Mouse (Mus musculus) C2C12 (cell line): ENCODE results near the gene Parl. TPM values are rescaled to one million over a fixed set of nuclear protein-coding genes. Genes with fewer than 3 reads are reported as not detected.

Source experiments
- H3K27me3 ChIP-seq: one replicate; pipeline ENCODE4 v1.6.1; 2011; ENCODE audit not compliant: control insufficient read depth, insufficient read depth, insufficient read length
- H3K36me3 ChIP-seq: one replicate; pipeline ENCODE4 v1.6.1; 2011; ENCODE audit not compliant: control insufficient read depth, insufficient read depth
- H3K4me3 ChIP-seq: one replicate; pipeline ENCODE4 v1.5.1; 2011; ENCODE audit warnings: mild to moderate bottlenecking, control low read depth; ENCODE audit not compliant: poor library complexity, insufficient read depth, severe bottlenecking
- H3K79me2 ChIP-seq: one replicate; pipeline ENCODE4 v1.6.1; 2011; ENCODE audit not compliant: control insufficient read depth, insufficient read depth
- H3K79me3 ChIP-seq: one replicate; pipeline ENCODE4 v1.6.1; 2011; ENCODE audit warnings: low read depth, control low read depth
- H3ac ChIP-seq: one replicate; pipeline ENCODE3; 2011; ENCODE audit warnings: low read depth; ENCODE audit not compliant: control insufficient read depth, insufficient read length
- CEBPB ChIP-seq: IDR thresholded peaks from one replicate; pipeline ENCODE4 v1.6.1; 2011; ENCODE audit warnings: low read depth, mild to moderate bottlenecking, control low read depth, moderate library complexity
- CTCF ChIP-seq: IDR thresholded peaks from one replicate; pipeline ENCODE4 v1.5.1; 2011; ENCODE audit not compliant: control insufficient read depth, insufficient read depth, insufficient read length
- FOSL1 ChIP-seq: IDR thresholded peaks from one replicate; pipeline ENCODE4 v1.8.0; 2011; ENCODE audit warnings: mild to moderate bottlenecking, low read length; ENCODE audit not compliant: poor library complexity, insufficient read depth, severe bottlenecking
- MAX ChIP-seq: IDR thresholded peaks from one replicate; pipeline ENCODE4 v1.6.1; 2011; ENCODE audit warnings: mild to moderate bottlenecking, control low read depth
- MYOD1 ChIP-seq: IDR thresholded peaks from one replicate; pipeline ENCODE4 v1.6.1; 2011; ENCODE audit warnings: low read depth; ENCODE audit not compliant: control insufficient read depth, insufficient read length
- MYOG ChIP-seq: IDR thresholded peaks from one replicate; pipeline ENCODE4 v1.6.1; 2011; ENCODE audit not compliant: control insufficient read depth, insufficient read length; ENCODE audit errors: extremely low read depth
- USF1 ChIP-seq: IDR thresholded peaks from one replicate; pipeline ENCODE4 v1.6.1; 2011; ENCODE audit warnings: low read depth, mild to moderate bottlenecking, control low read depth, moderate library complexity
- polyA plus RNA-seq: library from polyadenylated mRNA; unstranded; fragments of >200 nt; fragmentation: generic; extraction: Trizol; gene quantifications from one replicate; pipeline ENCODE4 v1.2.1, GENCODE M21; 2012; ENCODE audit warnings: missing spikeins

Gene Parl
- polyA plus RNA-seq, 1 experiment, result 179 TPM

DNA sequence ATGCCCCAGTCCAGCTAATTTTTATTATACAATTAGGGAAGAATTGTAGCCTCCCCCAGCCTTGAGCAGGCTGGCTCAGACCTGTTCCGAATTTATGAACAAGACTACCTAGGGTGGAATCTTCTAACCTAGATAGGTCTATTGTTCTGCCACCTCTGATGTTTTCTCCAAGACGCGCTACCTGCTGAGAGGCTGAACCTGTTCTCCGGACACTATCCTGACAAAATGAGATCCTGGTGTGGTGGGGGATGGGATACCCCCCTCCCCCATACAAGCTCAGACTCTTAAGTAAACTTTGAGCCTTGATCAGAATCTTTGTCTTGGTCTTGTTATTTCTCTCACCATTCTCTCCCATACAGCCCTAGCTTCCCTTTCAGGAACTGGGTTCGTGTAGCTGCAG, 44.3 kb downstream of the Parl start:
- no peaks in the 10 kb centered on the region for H3K36me3 ChIP-seq
- TF ChIP-seq CEBPB, result no peak
- H3K79me2 ChIP-seq, result no peaks in the 10 kb centered on the region
- H3K79me3 ChIP-seq, result no peaks in the 10 kb centered on the region
- no peak overlapping the region for H3ac ChIP-seq
- peaks cover 16% of the 10 kb centered on the region for H3K27me3 ChIP-seq
- no peak overlapping the region for H3K4me3 ChIP-seq

DNA sequence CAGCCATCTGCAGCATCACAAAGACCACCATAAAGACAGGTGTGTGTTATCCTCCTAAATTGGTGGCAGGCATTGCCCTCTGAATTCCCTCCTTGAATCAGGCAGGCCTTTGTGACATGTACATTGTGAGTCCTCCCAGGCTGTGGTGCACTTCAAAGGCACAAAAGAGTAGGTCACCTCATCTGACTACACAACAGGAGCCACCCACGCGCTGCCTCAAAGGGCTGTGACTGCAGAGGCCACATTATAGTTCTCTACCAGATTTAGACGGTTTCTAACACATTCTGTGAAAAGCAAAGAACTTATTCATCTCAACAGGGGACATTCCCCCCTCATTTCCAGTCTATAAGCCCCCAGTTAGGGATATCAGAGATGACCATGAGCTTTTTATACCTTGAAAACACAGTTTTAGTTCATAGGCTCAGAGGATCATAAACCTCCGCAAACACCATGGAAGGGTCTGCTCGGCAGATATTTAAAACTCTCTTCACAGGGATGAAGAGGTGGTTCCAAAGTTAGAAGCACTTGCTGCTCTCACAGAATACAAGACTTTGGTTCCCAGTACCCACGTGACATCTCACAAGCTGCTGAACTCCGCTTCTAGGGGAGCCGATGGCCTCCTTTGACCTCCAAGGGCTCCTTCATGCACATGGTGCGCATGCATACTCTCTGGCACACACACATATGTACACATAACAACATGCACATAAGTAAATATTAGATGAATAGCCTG, 53.6 kb downstream of the Parl start:
- H3K27me3 ChIP-seq, result peaks cover 4% of the 10 kb centered on the region
- TF ChIP-seq FOSL1 (no peak), CTCF (no peak)

DNA sequence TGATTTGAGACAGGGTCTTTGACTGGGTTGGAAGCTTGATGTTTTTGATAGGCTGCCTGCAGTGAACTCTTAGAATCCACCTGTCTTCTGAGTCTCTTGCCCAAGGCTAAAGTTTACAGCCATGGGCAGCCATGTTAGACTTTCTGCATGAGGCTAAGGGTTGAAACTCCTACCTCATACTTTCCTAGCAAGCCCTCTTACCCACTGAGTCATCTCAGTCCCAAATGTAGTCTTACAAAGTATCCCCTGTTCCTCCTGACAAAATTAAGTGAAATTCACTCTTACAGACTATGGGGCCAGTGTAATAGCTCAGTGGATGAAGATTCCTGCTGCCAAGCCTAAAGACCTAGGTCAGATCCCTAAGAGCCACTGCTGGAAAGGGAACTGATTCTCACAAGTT, 55.1 kb downstream of the Parl start:
- no peak overlapping the region for H3ac ChIP-seq
- H3K4me3 ChIP-seq, result no peak overlapping the region
- H3K36me3 ChIP-seq, result no peaks in the 10 kb centered on the region
- no peaks in the 10 kb centered on the region for H3K79me3 ChIP-seq
- H3K27me3 ChIP-seq, result peaks cover 4% of the 10 kb centered on the region
- no peaks in the 10 kb centered on the region for H3K79me2 ChIP-seq
- no peak for TF ChIP-seq MYOD1
- TF ChIP-seq MAX, result no peak
- TF ChIP-seq CEBPB, result no peak
- no peak for TF ChIP-seq MYOG
- TF ChIP-seq CTCF, result no peak
- no peak for TF ChIP-seq USF1
- no peak for TF ChIP-seq FOSL1

More for the DNA sequence above, 53.6 kb downstream of the Parl start:
- Histone ChIP-seq H3K79me2 (no peaks in the 10 kb centered on the region), H3K4me3 (no peak overlapping the region), H3ac (no peak overlapping the region), H3K79me3 (no peaks in the 10 kb centered on the region), H3K36me3 (no peaks in the 10 kb centered on the region)

DNA sequence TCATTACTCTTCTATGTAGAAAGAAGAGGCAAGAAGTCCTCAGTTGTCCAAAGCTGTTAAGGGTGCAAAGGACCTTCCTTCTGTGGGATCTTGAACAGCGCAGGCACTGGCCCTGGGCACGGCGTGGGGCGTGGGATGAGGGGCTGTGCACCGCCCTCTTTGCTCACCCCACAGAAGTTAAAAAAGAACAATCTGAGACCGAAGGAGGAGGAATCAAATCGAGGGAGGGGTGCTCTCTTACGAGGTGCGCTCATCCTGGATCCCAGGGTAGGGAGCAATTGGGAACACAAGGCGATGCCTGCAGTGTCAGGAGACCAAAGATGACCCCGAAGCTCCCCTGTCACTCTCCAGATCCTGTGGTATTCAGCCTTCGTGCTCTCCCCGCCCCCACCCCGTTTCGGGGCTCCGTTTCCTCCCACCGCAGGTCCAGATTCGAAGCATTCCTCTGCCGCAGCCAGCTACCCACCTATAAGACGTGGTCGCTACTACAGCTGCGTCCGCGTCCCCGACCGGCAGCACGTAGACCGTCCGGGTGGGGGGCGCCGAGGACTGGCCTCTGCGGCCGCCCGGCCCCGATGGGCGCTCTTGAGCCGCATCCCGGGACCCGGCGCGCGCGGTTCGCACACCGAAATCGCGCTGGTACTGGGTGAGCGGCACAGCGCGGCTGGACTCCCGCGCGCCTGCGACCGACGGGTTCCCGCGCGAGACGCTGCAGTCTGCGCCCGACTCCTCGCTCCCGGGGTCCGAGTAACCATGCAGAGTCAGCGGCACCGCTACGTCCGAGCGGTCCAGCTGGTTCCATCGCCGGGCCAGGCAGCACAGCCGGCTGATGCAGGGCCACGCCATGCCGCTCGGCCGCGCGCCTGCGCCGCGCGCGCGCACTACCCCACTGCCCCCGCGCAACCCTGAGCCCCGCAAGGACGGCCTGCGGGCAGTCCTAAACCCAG, 61.4 kb downstream of the Parl start, which contains the start of gene Map6d1:
Gene Map6d1, minus strand, starts transcription at position 891 of the 947 bp plus-strand sequence.
- Histone ChIP-seq H3K36me3 (no peaks in the 10 kb centered on the region), H3K79me3 (no peaks in the 10 kb centered on the region), H3K27me3 (peaks cover 7% of the 10 kb centered on the region), H3K79me2 (no peaks in the 10 kb centered on the region), H3ac (peak within 1 kb of the TSS; percentile 55), H3K4me3 (peak within 1 kb of the TSS; percentile 18)
- TF ChIP-seq USF1, result no peak
- TF ChIP-seq MYOG, result no peak
- no peak for TF ChIP-seq CTCF
- no peak for TF ChIP-seq MAX
- TF ChIP-seq FOSL1, result no peak
- no peak for TF ChIP-seq CEBPB
- no peak for TF ChIP-seq MYOD1

DNA sequence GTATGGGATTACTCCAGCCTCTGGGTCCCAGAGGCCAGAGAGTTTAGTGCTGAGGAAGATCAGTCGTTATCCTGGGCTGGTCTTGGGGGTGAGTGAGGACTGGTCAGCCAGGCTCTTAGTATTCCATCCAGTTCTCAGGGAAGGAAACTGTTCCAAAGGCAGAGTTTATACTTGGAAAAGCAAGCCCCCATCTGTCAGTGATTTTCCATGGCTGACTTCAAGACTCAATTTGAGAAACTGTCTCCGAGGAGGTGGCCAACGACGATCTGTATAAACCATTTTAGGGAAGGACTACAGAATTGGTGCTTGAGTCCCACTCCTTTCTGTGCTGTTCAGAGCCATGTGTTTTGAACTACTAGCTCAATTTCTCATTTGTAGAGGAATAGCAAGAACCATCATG, 63.5 kb downstream of the Parl start:
- TF ChIP-seq MAX (no peak), USF1 (no peak), MYOD1 (no peak), CTCF (no peak), CEBPB (no peak), MYOG (no peak), FOSL1 (no peak)
- H3K79me2 ChIP-seq, result no peaks in the 10 kb centered on the region
- no peaks in the 10 kb centered on the region for H3K79me3 ChIP-seq
- H3K4me3 ChIP-seq, result no peak overlapping the region
- no peaks in the 10 kb centered on the region for H3K36me3 ChIP-seq
- H3K27me3 ChIP-seq, result peaks cover 7% of the 10 kb centered on the region
- H3ac ChIP-seq, result no peak overlapping the region
